Mouse (Mus musculus): ENCODE results near the gene Icam5.
A peak's percentile ranks its signal among the peaks of the same experiment; 100 is the strongest.
"Not testable (repeated sequence)": the region's sequence is repeated elsewhere in the genome, so short reads cannot be mapped to it uniquely, and the experiment has no call there.

Icam5 gene

GRCm38 (mm10) chr9:21031896-21032351 lies at the start of gene Icam5:
Gene Icam5, plus strand, starts transcription at chr9:21032073.
- DNase-seq = peak in 1 of 2 experiments; percentile 50

- no peak for DNase-seq
Observed at GRCm38 (mm10) chr9:20982171-20982570, 49.7 kb upstream of the Icam5 start.

- no peak for DNase-seq
Observed at GRCm38 (mm10) chr9:20983169-20983568, 48.7 kb upstream of the Icam5 start.

DNA sequence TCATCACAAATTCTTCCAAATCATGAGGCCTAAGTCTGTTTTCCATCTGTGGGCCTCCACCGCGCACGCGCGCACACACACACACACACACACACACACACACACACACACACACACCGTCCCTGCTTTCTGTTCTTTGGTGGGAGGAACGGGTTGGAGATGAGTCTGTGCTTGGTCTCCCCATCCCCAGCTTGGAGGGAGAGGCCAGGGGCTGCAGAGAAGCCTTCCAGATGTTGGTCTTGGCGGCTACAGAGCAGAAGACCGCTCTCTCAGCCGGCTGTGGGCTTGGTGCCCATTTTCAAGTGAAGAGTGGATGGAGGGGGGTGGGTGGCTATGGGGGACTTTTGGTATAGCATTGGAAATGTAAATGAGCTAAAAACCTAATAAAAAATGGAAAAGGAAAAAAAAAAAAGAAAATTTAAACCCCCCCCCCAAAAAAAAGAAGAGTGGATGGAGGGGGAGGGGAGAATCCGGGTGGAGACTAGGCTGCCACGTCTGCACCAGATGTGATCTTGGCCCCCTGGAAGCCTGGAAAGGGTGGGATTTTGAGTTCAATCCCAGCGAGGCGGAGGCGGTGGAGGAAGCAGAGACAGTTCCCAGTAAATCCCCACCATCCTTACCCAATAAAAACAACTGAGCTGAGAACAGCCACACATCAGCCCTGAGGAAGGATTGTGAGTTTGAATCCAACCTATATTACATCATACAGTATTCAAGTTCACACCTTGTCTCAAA lies 44.8 kb upstream of the Icam5 start:
- DNase-seq = no peak

DNA sequence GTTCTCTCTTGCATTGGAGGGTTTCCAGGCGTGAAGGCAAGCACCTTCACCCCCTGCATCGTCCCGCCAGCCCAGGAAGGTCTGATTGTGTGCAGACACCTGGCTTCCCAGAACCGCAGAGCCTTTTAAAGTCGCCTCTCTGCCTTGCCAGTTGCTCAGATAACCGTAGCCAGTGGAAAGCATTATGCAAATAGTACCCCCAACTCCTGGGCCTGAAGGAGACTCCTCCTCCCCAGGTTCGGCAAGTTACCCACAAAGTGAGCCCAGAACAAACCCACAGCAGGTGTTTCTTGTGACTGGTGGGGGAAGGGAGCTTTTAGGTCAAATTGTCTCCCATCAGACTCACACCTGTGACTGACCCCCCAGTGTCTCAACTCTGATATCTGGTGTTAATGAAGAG lies 43.9 kb upstream of the Icam5 start:
- no peak for DNase-seq

DNA sequence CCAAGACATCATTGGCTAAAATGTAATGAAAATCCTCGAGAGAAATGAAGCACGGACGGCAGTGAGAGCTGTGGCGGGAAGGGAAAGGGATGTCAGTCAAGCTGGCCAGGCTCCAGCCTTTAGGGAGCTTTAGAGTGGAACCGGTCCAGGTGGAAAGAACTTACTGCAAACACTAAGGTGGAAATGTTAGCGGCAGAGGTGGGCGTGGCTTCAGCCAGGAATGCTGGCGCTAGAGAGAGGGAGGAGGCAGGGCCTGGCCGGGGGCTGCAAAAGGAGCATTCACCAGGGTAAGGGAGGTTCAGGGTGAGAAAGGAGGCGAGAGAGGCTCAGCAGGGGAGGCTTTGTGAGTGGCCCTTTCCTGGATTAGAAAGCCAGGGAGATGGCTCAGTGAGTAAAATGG lies 41.0 kb upstream of the Icam5 start:
- peak; percentile 82 to 86 for DNase-seq

DNA sequence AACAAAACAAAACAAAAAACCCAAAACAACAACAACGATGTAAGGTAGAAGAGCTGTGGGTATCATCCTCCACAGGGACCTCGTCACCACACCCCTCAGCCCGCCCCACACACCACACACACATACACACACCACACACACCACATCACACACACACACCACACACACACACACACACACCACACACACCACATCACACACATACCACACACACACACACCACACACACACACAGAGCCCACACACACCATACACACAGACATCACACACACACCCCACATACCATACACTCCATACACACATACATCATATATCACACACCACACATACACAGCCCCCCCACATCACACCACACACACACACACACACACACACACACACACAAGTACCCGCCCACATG lies 40.3 kb upstream of the Icam5 start:
- no peak for DNase-seq

DNA sequence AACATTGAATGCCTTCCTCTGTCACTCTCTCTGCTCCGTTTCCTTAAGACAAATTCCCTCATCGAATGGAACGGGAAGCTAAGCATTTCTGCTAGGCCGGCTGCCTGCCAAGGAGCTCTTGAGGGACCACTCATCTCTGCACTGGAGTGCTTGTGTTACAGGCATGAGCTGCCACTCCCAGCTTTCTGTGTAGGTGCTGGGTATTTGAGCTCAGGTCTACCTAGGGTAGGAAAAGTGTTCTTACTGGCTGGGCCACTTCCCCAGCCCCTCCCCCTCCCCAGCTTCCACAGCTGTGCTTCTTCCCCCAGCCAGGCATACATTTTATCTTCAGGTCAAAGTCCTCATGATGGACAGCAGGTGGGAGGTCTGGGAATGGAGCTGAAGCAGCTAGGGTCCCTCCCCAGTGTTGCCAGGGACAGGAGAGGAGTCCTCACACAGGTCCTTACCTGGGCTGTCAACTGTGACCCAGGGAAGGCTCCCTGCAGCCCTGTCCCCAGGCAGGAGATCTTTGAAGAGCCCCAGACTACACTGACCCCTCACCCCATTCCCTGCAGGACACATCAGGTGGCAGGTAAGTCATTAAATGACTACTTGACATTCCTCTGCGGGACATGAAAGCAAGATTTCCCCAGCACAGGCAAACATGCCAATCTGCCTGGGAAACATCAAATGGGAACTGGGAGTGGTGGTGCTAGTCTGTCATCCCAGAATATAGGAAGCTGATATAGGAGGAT lies 38.5 kb upstream of the Icam5 start:
- peak; percentile 93 to 94 for DNase-seq

DNA sequence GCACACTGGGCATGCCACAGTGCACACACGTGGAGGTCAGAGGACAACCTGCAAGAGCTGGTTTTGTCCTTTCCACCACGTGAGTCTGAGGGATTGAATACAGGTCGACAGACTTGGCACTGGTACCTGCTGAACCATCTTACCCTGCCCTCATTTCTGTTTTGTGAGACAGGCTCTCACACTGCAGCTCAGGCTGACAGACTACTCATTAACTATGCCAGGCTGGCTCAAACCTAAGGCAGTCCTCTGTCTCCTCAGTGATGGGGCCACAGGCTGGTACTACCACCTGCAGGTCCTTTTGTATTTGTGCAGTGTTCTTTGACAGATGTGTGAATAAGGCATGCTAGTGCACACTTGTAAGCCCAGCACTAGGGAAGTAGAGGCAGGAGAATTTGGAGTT lies 36.8 kb upstream of the Icam5 start:
- DNase-seq = no peak

GRCm38 (mm10) chr9:20997065-20997464 lies 34.8 kb upstream of the Icam5 start:
- DNase-seq = no peak

DNA sequence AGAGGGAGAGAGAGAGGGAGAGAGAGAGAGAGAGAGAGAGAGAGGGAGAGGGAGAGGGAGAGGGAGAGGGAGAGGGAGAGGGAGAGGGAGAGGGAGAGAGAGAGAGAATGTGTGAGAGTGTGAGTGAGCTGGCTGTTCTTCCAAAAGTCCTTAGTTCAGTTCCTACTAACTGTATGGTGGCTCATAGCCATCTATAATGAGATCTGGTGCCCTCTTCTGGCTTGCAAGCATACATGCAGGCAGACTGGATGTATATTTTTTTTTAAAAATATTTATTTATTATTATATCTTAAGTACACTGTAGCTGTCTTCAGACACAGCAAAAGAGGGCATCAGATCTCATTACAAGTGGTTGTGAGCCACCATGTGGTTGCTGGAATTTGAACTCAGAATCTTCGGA lies 33.5 kb upstream of the Icam5 start:
- not testable (repeated sequence) for DNase-seq

DNA sequence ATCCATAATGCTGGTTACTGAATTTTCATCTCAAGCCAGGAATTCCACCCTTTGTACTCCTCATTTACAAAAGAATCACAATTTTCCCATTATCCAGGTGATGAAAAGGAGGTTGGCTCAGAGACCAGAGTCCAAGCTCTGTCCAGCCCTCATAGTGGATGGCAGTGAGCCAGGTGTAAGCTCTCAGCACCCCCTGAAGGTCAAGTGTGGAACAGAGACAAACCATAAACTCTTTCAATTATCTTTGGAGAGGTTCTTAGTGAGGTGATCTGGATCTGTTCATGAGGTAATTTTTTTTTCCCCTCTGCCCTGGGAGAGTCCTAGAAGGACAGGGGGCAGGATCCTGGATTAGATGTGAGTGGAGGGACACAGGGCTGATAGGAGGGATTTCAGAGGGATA lies 31.1 kb upstream of the Icam5 start:
- DNase-seq = no peak

DNA sequence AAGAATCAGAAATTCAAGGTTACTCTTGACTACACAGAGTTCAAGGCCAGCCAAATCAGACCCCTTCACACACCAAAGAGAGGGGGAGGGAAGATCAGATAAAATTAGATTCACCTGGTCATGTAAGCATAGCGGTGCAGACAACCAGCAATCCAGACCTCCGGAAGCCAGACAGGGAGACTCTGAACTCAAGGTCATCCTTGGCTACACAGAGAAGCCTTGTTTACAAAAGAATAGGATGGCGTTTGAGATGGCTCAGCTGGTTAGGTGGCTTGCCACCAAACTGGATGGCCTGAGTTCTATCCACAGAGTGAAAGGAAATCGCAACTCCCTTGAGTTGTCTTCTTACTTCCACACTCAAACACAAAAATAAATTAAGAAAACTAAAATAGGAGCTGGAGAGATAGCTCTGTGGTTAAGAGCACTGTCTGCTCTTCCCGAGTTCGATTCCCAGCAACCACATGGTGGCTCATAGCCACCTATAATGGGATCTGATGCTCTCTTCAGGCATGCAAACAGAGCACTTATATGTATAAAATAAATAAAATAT lies 30.1 kb upstream of the Icam5 start:
- no peak for DNase-seq

- DNase-seq = no peak
Observed at GRCm38 (mm10) chr9:21002270-21002626, 29.6 kb upstream of the Icam5 start.

DNA sequence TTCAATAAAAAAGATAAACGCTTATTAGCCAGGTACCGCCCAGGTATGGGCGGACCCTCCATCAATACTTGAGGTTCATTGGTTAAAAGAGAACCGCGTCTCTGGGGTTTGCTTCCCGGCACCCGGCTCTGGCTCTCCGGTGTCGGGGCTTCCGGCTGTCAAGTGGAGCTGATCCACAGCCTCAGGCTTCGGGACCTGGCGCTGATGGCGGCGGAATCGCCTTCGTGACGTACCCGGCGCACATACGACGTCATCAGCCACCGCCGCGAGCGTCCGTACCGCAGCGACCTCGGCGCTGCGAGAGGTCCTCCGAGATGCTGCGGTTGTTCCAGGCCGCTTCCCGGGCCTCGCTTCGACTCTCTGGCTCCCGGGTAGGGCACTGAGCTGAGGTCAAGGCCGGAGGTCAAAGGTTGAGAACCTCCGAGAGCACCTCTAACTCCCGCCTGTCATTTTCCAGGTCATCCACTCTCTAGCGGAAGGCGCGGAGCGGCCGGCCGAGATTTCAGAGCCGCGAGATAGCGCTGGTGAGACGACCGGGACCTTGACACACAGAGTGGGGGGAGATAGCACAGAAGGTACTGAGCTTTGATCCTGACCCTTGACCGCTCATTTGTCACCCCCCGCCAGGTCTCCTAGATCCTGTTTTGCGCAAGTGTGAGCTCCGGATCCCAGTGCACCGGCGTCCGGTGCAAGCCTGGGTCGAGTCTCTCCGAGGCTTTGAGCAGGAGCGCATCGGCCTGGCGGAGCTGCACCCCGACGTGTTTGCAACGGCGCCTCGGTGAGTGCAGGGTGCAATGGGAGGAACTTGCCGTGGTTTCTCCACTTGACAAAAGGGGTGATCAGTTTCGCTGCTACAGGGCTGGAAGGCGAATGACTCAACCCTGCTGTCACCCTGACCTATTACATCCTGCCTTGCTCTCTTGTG lies 29.0 kb upstream of the Icam5 start, which contains the start of gene Mrpl4:
Mrpl4 (plus strand) TSS at position 112 of the 925 bp plus-strand sequence.
- DNase-seq = peak; percentile 84 to 86

DNA sequence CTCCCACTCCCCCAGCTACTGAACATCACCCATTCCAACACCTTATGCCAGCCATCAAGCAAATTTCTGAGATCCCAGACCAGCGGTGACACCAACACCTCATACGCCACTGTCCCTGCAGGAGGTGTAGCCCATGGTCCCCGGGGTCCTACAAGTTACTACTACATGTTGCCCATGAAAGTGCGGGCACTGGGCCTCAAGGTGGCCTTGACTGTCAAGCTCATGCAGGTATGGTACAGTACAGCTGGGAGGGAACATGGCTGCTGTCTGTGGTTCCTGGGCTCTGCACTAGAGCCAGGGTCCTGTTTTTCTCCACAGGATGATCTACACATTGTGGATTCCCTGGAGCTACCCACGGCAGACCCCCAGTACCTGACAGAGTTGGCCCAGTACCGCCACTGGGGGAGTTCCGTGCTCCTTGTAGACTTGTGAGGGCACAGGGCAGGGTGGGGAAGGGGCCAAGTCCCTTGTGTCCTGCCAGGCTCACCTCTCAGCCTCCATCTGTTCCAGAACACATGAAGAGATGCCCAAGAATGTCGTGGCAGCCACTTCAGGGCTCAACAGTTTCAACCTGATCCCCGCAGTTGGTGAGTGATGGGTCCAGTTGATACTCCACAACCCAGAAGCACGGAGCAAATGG lies 24.4 kb upstream of the Icam5 start:
- DNase-seq = no peak

GRCm38 (mm10) chr9:21008007-21008406 lies 23.9 kb upstream of the Icam5 start:
- no peak for DNase-seq

DNA sequence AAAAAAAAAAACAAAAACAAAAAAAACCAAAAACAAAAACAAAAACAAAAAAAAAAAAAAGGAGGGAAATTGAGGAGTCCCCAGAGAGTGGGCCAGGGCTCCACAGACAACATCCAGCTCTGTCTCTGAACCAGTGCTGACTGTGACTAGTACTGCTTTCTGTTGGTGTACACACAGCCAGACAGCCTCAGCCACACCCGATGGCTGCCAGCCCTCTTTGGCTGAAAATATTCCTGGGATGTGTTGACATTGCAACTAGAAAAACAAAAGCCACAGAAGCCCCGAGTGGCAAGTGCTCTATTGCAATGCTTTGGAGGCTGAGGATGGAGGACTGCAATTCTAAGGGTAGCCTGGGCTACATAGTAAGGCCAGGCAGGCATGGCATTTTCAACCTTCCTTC lies 21.5 kb upstream of the Icam5 start:
- DNase-seq = peak; percentile 76 to 81

DNA sequence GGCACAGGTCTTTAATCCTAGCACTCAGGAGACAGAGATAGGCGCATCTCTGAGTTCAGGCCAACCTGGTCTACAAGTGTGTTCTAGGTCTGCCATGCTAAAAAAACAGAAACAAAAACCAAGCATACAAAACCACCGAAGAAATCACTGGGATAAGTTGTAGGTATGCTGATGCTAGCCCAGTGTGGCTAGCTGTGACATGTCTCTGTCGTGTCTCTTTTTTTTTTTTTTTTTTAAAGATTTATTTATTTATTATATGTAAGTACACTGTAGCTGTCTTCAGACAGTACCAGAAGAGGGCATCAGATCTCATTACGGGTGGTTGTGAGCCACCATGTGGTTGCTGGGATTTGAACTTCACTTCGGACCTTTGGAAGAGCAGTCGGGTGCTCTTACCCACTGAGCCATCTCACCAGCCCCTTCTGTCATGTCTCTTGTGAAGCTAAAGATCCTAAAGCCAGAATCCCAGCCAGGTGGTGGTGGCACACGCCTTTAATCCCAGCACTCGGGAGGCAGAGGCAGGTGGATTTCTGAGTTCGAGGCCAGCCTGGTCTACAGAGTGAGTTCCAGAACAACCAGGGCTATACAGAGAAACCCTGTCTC lies 20.8 kb upstream of the Icam5 start:
- DNase-seq = not testable (repeated sequence)

- peak; percentile 79 to 85 for DNase-seq
Observed at GRCm38 (mm10) chr9:21011846-21012312, 20.0 kb upstream of the Icam5 start.

GRCm38 (mm10) chr9:21012368-21012767 lies 19.5 kb upstream of the Icam5 start:
- DNase-seq = no peak
